Mouse (Mus musculus) cerebellum, postnatal 10 days (tissue): ENCODE measurements at regions not wholly inside any gene's neighbourhood (a gene's known extent, or its start where the extent isn't known, plus 50 kb on each side); places are given as distances from the start of the nearest gene placed in this dataset.

ENCODE experiments used
- DNase-seq, 2 experiments: peaks; one replicate each; pipeline ENCODE4 v3.0.0; 2021; ENCODE audit warnings: mixed read lengths in 2 of 2

DNA sequence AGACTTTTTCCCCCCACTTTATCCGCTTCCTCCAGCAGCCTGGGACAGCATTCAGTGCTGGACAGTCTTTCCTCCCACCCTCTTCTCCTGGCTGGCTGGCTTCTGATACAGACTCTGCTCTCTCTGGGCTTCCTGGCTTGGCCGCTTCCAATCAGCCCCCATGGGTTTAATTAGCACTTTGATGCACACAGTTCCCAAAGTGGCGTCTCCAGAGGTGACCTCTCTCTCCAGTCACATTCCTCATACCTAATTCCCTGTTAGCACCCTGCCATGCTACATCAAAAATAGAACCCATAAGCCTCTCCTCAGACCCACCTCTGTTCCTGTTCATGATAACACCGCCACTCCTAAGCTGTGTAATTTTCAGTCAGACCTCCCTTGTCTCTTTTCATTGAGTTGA lies 101.9 kb upstream of the Arid2 start:
- DNase-seq, result peak in 1 of 2 experiments; percentile 11

DNA sequence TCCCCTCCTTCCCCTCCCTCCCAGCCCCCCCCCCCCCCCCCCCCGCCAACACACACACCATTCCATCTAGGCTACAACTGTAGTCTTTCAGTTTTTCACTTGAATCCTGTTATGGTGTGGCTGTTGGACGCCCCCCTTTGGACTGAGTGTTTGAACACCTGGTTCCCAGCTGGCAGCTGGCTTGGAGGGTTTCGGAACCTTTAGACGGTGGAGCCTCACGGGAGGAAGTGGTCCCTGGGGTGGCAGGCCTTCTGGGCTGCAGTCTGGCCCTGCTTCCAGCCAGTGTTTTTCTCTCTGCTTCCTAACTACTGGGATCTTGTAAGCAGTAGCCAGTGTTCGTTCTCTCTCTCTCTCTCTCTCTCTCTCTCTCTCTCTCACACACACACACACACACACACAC lies 101.4 kb upstream of the Arid2 start:
- peak; percentile 55 to 66 for DNase-seq

DNA sequence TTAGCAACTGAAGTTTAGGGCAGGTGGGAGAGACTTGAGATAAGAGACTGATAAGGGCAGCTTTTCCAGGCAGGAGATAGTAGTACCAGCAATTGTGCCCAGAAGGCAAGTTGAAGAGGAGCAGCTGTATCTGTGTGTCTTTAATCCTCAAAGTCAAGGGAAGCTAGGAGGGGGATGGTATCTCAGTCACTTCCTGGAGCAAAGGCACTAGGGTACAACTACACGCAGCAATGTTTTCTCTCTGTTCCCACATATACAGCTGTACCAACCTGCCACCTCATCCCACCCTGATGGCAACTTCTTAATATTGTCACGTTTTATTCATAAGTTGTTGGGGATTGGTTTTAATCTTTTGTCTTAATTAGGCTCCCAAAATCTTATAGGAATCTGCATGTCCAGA lies 97.8 kb upstream of the Arid2 start:
- DNase-seq, result no peak

DNA sequence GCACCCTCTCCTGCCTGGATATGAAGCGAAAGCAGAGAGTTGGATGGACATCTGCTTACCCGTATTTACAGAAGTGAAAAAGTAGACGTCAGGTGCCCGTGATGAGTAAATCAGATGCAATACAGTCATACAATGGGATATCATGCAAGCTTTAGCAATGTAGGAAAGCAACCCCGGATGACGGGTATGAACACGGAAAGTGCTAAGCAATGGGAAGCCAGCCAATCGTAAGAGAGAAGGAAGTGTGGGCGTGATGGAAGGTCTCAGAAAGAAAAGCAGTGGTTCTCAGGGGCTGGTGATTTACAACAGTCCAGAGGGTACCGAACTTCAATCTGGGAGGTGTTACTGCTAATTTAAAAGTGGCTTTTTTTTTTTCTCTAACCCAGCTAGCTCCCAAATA lies 89.9 kb upstream of the Arid2 start:
- no peak for DNase-seq

DNA sequence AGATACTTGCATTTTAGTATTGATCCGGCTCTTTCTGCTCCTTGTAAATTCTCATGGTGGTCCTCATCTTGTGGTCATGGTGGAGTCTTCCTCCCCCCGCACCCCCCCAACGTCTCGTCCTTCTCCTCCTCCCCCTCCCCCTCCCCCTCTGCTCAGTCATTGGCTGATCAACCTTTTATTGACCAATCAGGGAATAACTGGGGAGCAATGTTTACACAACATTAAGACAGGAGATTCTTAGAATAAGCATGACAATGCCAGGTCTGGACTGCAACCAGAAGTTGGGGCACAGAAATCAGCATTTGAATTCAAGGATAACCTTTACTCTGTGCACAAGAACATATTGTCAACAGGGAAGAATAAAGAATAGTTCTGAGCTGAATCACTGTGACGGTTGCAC lies 89.4 kb upstream of the Arid2 start:
- no peak for DNase-seq

DNA sequence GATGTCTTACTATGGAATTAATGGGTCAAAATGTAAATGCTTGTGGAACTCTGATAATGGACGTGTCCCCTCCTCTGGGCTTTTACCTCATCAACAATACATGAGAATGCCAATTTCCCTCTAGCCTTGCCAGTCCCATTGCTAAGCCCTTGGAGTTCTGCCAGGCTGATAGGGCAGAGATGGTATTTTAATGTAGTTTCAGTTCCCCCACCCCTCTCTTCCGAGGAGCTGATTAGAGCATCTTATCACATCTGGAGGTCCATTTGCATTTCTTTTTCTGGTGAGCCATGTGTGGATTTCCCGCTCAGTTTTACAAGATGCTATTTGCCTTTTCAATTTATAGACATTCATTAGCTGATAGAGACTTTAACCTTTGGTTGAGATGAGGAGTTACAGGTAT lies 86.0 kb upstream of the Arid2 start:
- peak; percentile 51 to 52 for DNase-seq

DNA sequence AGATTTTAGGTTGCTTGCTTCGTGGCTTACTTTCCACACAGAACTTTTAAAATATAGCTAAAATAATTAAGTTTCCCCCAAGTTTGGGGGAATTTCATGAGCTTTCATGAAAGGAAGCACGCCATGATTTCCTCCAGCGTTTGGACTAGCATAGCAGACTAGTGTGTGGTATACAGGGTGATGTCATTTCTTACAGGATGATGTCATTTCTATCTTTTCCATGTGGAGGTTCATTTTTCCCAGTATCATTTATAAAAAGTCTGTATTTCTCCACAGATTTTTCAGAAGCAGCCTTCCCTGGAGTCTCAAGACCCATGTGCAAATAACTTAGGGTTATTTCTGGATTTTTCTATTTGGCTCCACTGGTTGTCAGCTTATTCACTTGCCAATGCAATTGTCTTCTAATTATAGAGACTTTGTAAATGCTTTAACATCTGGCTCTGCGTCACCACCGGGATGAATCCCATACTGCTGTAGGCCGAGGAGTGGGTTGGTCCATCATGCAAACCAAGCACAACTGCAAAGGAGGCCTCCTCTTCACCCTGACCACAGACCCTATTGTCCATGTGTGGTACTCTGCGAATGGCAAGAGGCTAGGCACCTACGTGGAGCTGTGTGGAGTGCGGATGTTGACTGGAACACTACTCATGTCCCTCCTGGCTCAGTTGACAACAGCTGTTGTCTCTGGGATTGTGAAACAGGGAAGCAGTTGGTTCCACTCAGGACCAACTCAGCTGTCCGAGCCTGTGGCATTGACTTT lies 85.4 kb upstream of the Arid2 start:
- no peak for DNase-seq

DNA sequence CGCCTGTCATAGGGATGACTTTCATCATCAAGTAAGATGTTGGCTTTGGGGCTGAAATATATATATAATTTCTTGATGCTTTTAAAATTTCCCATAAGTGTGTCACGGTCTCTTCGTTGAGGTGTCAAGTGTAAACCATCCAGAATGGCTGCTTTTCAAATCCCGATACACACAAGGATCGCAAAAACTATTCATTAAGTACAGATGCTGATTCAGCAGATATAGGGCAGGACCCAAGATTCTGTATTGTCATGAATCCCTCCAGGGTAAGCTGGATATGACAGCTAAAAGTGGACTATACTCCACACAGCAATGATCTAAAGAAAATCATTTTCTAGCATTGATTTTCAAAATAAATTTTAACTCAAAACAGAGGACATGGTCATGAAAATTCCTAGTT lies 83.1 kb upstream of the Arid2 start:
- no peak for DNase-seq

DNA sequence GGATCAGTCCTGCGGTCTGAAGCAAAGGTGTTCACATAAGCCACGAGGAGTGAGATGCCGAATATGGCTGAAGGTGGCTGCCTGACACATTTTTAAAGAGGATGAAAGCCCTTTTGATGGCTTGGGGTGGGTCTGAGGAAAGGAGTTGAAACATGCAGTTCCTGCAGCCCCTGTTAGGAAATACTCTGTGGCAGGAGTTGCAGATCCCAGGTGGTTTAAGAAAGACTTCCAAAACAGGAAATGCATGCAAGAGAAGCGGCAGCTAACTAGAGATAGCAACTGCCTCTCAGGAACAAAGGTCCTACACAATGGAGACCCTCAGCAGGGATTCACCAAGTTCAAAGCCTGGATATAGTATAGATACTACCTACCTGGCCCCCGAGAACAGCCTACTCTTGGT lies 82.7 kb upstream of the Arid2 start:
- no peak for DNase-seq

DNA sequence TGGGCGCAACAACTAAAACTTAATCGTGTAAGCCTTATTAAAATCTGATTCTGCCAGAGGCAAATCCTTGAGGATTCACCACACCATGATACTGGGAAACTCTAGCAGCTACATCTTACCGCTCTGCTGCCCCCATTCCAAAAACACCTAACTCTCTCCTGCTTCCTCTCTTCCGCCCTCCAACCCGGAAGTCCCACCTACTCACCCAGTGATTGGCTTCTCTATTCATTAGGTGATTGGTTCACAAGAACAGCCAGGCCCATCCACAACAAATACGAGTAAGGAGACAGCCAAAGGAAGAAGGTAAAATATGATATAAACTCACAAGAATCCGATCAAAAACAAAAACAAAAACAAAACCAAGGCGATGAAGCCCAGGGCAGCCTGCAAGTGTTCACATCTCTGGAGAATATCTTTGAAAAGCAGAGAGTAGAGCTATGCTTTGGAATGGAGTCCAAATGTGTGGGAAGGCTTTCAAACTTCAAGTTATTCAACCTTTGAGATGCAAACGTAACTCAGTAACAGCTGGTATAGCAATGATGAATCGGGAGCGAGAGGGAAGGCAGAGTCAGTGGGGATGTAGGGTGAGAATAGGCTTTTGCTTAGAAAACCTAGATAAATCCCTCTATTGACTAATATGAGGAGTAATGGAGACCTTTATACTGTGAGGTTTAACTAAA lies 76.5 kb upstream of the Arid2 start:
- no peak for DNase-seq

DNA sequence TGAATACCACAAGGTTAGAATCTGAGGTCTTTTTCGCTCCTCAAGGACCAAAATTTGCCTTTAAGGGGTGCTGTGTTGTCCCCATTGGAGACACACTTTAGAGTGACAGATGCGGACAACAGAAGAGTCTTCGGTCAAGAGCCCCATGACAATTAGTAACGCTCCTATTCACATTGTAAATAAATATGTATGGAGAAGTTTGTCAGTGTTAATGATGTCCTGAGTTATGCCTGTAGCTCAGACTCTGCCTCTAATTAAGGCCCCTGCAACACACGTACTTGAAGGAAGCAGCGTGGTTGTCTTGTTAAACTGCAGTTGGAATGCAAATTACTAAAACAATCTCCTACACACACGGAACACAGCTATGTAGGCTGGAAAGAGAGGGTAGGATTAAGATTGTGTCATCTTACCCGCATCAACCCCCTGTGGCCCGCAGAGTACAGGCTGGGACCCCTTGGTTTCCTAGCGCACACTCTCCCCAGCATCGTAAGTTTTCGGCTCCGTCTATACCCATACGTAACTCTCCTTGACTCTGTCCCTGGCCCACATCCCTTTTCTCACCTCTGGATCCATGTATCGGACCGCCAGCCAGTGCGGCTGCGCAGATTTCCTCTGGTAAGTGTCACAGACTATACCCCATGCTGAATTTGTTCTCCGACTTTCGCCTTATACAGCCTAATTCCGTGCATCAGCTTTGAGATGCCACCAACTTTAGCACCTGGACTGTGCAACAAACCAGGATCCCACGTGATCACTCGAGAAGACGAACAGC lies 73.6 kb upstream of the Arid2 start:
- no peak for DNase-seq

DNA sequence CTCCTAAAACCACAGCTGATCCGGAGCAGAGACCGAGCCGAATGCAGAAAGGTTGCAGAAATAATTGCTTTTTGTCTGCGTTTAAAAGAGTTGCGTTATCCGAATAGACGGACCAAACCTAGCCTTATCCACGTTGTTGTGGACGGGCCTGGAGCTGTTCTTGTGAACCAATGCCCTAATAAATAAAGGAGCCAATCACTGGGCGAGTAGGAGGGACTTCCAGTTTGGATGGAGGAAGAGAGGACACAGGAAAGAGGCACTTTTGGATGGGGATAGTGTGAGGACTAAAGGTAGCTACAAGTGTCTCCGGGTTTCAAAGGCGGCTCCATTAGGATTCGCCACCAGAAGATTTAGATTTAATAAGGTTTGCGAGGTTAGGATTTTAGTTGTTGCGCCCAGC lies 69.4 kb upstream of the Arid2 start:
- DNase-seq, result no peak

DNA sequence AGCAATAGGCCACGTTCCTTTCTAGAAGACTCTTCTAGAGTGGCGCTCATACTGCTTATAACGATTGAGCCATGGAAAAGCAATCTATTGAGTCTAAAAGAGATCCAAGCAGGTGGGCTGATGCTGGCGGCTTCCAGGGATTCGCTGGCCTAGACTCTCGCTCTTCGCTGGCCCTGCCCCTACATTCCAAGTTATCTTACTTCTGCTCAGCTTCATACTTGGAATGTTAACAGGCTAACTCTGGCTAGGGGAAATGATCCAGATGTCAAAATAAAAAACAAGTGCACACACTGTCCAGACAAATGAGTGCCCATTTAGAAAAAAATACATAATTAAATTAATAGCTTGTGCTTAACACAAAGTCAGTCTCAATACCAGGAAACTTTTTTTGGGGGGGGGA lies 67.6 kb upstream of the Arid2 start:
- DNase-seq, result no peak

DNA sequence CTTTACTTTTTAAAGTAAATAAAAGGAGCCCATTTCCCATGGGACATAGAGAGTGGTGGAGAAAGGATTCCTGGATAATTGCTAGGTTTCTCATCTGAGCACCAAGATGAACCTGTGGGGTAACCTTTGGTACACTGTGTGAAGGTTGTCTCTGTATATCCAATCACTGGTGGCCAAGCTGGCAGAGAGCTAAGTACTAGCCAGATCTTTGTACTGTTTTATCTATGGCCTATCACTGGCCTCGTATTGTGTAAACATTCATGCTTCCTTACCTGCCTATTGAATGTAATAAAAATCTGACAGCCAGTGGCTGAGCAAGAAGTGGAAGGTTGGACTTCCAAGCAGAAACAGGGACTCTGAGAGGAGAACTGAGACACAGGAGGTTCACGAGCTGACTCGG lies 55.3 kb upstream of the Arid2 start:
- DNase-seq, result no peak

DNA sequence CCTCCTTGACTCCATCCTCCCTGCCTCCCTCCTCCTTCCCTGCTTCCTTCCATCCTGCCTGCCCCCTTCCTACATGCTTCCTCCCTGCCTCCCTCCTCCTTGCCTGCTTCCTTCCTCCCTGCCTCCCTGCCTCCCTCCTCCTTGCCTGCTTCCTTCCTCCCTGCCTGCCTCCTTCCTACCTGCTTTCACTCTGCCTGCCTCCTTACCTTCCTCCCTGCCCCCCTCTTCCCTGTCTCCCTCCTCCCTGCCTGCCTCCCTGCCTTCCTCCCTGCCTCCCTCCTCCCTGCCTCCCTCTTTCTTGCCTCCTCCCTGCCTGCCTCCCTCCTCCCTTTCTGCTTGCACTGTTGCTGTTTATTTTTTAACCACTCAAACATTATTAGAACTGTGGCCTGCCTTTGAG lies 54.2 kb upstream of the Arid2 start:
- no peak for DNase-seq

DNA sequence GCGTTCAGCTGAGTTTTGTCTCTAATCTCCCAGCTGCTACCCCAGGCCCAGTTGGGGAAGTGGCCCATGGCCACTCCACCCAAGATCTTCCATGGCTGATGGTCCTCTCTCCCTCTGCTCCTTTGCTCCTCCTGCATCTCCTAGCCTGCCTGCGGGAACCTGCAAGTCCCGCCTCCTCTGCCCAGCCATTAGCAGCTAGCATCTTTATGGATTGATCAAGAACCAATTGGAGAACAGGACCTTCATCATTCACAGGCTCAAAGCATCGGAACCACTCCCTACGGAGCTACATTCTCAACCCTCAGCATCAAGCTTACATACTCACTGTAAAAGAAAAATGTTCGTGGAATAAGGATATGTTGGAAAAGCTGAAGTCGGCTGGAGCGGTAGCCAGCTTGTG lies 52.5 kb upstream of the Arid2 start:
- no peak for DNase-seq
